Mouse (Mus musculus) megakaryocyte progenitor cell, adult 5-6 weeks (primary cell): ENCODE measurements at regions not wholly inside any gene's neighbourhood (a gene's known extent, or its start where the extent isn't known, plus 50 kb on each side); places are given as distances from the start of the nearest gene placed in this dataset.

Experiments
- ATAC-seq: replicated peaks from 2 replicates; pipeline ENCODE4 v1.8.0; 2016; ENCODE audit warnings: mild to moderate bottlenecking, moderate TSS enrichment, inconsistent platforms; ENCODE audit not compliant: poor library complexity

DNA sequence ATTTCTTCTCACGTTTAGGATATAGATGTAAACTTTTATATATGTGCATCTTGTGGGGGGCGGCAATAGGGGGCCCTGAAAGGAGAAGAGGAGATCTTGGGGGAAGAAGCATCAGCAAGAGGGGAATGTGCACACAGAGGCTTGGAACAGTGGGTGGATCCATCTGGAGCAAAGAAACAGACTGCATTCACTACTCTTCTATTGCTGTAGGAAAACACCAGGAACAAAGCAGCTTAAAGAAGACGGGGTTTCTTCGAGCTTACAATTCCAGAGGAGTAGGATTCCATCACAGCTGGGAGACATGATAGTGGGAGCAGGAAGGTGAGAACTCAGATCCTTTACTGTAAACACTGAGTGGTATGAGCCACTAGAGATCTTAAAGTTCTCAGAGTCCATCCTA lies 444.9 kb upstream of the BB014433 start:
- ATAC-seq: no peak

DNA sequence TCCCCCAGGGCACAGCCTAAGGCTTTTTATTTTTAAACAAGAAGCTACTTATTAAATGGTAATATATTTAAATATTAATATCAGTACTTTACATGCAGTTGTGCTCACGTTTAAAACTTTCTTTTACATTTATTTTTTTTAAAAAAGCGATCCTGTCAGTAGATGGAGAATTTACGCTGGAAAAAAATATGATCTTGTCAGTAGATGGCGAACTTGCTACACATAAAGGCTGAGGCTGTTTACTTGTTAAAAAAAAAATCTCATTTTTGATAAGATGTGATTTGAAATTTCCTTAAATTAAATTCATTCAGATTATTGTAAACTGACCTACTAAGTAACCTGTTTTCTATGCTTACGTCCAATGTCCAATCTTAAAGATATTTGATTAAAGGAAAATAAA lies 441.7 kb upstream of the BB014433 start:
- ATAC-seq: no peak

DNA sequence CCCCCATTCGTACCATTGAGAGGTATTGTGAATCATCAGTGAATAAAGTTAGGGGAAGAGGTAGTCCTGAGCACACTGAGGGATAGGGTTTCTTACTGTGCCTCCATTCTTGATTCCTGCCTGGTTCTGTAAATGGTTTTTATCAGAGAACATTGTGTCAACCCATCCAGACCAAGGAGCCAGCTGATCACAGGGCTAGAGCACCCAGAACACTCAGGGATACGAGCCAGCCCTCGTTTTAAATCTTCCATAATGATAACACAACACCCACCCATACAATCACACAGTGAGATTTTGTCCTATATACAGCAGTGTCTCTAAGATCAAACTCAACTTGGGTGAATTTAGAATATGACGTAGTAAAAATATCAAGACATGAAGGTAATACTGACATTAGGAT lies 424.7 kb upstream of the BB014433 start:
- no peak for ATAC-seq

DNA sequence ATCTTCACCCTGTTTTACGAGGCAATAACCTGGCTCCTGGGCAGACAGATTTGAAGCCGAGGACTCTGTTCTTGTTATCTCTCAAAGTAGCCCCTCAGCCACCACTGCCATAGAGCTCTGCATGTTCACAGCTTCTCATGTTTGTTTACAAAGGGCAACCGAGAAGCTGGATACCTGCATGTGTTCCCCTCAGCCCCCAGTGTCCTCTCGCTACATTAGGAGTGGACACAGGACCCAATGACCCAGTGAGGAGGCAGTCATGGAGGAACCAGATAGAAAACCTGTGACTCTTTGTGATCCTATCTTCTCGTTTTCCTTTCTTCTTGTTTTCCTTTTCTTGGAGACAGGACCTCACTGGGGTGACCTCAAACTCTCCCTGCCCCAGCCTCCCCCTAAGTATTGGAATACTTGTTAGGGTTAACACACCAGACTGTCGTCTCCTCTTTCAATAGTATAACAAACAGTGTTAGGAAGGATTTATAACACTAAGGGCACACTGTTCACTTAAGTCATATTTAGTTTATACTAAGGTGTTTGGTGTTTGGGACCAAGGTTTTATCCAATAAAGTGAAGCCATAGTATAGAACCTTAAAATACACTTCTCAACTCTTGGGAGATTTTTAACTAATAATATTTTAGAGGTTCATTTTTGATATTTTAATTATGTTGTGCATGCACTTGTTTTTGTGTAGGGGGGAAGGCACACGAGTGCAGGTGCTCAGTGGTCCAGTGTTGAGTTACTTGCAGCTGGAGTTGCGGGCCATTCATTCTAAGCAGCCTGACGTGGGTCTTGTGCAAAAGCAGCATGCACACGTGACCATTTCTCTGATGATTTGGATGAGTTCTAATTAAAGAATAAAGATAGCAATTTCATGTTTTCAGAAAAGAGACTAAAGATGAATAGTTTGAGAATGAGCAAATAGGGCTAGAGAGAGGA lies 422.9 kb upstream of the BB014433 start:
- no peak for ATAC-seq

DNA sequence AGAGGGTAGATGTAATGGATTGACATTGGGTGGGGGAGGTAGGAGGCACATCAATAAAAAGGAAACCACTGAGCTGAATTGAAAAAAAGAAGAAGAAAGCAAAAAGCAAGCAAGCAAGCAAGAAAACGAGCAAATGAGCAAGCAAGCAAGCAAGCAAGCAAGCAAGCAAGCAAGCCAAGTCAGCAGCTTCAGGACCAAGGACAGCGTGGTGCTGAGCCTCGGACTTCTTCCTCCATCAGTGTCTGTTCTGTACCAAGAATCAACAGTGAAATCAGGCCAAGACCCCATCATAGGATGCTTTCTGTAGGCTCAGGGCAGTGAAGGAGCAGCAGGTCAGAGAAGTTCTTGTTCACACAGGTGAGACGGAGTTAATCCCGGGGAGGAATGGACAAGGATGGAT lies 392.7 kb upstream of the BB014433 start:
- ATAC-seq: no peak

DNA sequence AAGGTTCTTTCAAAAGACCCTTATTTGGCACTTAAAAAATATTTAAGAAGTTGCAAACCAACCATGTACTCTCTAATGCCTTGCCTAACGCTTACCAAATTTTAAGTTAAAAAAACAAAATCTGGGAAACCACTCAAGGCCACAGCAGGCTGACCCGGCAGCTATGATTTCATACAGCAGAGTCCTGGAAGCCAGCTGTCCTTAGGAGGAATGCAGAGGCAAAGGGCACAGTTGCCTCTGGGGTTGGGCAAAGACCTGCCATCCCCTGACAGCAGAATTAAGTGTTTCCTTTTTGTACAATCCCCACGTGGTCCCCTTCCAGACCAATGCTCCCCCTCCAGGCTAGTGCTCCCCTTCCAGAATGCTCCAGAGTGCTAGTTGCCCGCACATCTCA lies 348.8 kb upstream of the BB014433 start:
- ATAC-seq: no peak

DNA sequence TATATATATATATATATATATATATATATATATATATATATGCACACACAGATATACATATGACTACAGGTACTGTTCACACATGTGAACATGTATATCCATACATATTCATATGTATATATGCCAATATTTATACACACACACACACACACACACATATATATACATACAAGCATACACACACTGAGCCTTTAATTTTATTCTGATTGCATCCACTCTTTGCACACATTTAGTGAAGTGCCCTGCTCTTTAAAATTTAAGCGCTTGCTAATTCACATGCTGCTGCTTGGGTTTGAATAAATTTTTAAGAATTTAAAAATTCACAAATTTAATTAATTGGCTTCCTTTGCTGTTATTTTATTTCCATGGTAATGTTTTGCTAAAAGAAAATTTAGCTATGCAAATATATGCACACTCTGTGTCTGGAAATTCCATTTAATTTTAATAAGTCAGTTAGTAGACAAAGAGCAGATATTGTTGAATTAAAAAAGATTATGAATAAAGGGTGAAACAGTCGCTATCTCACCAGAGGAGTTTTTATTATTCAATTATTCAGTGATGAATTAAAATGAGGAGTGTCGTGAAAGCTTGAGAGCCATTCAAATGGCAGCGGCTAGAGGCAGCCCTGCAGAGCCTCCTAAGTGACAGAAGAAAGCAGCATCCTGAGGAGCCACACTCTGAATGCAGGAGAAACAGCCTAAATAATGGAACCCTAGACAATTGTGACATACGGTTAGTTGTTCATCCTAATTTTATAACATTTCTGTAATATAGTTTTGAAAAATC lies 348.3 kb upstream of the BB014433 start:
- ATAC-seq: no peak

DNA sequence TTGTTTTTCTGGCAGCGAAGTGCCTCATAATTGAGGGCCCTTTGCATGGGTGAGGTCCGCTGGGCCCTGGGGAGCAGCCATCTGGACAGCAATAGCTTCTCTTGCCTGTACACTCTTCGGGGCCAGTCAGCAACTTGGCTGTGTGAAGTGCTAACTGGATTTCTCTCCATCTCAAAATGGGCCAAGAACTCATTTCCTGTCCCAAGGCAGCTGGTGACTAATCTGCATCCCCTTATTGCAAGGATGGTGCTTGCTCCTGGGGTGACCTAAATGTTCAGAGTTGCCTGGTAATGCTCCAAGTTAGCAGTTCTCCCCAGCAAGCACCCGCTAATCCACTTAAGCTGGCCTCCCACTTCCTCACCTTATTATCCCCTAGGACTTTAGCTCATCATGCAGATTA lies 346.2 kb upstream of the BB014433 start:
- no peak for ATAC-seq

DNA sequence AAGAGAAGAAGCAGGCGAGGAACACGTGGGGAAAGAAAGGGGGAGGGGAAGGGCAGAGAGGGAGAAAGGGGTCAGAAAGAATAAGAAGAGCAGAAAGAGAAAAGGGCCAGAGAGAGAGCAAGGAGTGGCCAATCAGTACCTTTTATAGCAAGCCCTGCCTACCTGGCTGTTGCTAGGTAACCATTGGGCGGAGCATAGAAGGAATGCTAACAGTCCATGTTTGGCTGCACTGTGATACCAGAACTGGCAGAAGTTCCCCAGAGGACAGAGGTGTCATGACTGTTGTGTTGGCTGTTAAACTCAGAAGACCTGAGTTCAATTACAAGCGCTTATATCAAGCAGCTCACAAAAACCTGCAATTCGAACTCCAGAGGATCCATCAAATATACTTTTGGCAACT lies 342.9 kb upstream of the BB014433 start:
- no peak for ATAC-seq

DNA sequence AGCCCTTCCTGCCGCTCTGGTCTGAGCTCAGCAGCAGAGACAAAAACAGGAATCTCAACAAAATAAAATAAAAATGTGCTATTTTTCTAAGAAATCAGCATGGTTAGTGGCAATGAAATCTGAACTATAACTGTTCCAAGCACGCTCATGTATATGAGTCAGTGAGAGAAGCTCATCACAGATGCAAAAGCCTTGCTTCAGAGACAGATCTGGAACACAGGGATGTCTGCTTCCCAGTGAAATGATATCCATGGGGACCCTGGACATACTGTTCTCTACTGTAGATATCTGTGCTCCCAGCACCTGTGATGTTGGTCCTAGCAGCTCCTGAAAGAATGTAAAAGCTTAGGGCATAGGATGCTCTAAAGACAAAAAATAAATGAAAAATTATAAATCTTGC lies 321.2 kb upstream of the BB014433 start:
- no peak for ATAC-seq

DNA sequence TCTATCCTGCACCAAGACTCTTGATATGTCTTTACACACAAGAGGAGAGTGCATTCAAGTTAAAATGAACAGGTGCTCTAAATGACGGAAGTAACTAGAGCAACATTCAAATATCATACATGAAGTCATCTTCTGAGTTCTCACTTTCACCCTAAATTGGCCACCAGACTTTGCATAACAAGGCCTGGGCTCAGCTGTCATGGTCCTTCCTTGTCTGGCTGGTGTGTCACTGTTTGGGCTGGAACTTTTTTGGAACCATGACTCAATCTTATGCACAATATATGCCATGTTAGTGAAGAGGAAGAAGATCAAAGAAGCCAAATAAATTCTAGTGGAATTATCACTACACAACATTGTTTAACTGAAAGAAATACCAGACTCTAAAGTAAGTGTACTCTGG lies 318.7 kb upstream of the BB014433 start:
- no peak for ATAC-seq

DNA sequence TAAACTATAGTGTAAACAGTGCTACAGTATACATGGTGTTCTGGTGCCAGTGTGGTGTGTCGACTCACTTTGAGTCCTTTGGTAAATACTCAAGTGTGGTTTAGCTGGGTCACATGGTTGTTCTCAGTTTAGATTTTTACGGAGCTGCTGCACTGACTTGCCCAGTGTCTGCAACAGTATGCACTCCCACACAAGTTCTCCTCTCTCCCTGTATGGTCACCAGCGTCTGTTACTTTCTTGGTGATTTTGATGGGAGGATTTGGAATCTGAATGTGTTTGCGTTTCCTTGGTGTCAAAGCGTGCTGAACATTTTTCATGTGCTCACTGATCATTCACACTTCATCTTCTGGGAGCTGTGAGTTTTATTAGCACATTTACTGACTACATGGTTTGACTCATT lies 298.3 kb upstream of the BB014433 start:
- ATAC-seq: no peak

DNA sequence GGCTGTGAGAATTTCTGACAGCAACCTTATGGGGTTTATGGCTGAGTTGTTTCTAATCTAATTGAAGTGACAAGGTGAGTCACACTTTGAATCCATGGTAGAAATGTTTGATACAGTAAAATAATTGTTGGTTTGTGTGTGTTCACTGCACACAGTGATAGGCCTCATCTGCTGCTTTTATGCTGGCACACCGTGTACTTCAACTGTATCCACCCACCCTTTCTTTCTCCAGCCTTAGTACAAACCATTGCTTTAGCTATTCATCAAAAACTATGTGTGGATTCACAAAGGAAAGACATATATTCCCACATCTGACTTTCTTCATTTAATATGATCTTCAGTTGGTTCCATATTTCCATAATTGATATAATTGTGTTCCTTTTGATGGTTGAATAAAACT lies 297.7 kb upstream of the BB014433 start:
- ATAC-seq: no peak

DNA sequence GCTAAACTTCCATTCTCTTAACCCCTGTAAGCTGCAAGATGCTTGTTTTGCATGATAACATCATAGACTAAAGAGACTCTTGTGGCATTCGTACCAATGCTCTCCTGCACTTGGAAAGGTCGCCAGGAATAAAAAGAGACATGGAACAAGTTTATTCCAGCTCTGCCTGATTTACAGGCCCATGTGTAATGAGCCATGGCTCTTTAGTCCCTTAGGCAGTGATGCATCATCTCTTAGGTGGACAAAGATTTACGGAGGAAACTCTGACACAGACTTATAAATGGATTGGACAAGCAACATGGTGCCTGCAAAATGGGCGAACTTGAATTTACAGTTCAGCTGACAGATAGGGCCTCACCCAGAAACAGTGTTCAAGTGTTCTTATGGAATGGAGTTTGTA lies 288.7 kb upstream of the BB014433 start:
- ATAC-seq: no peak

DNA sequence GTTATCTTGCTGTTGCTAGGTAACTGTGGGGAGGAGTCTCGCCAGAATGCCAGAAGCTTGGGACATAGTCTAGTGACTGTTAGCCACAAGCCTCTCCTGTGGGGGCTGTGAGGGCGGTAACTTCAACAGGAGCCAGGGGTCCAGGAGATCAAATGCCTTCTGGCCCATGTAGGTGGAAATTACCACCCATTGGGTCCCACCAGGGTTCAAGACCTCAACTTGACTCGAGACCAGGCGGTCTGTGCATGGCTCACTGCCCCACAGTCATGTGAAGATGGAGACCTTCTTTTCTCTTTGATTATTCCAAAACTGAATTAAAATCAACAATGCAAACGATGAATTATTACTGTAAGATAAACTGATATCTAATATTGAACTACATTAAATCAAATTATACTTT lies 281.4 kb upstream of the BB014433 start:
- ATAC-seq: no peak

DNA sequence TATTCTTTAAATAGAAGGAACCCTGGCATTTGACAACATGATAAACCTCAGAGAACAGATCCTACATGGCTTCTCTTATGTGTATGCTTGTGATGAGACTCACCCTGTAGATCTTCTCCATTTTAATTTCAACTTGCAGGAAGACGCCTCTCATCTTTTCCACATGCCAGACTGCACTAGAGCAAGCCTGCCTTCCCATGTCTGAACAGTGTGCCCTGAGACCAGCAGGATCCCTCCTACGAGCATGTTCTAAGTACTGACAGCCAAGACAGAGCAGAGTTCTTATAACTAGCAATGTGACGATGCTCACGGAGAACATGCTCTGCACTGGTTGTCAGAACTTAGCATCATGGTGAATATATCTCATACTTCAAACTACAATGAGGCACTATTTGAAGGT lies 277.5 kb upstream of the BB014433 start:
- ATAC-seq: no peak

DNA sequence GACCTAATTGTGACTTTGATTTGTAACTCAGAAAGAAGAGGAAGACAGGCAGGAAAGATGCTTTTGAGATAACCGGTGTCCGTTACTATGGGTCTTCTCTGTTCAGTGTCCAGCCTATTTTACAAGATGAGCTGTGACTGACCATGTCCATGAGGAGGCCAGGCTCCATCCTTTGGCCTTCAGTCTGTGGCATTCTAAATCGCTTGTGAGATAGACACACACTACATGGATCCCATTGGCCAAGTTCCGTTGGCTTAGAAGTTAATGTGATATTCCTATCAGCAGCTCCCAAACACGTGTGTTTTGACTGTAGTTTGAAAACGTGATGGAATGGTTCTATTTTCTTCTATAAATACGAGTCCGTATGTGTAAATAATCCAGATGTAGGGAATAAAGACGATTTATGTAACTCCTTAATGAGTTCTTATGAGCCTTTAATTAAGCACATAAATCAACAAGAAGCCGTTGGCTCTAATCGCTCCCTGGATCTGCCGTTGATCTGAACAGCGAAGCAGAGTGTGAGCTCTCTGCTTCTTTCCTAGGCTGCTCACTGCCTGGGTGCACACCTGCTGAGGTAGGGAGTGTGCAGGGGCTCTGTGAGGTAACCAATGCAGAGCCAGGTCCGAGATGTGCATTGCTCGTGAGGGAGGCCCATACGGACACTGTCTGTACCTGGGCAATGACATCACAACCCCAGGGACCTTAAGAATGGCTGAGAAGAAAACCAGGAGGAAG lies 272.4 kb upstream of the BB014433 start:
- ATAC-seq: no peak

DNA sequence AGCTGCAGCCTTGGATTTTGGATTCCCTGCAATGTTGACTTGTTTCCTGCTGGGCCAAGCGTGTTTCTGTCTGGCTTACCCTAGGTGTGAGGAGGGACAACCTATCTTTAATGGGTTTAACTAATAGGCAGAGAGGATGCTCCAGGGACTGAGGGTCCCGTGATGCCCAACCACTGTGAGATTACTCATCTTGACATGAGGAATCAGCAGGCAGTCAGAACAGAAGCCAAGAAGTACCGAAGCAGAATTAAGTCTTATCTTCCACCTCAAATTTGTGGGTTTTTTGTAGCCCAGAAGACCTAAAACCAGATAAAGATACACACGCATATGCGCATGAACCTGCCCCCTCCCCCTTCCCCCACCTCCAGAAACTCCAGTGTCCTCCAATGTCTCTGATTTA lies 267.6 kb upstream of the BB014433 start:
- ATAC-seq: no peak

DNA sequence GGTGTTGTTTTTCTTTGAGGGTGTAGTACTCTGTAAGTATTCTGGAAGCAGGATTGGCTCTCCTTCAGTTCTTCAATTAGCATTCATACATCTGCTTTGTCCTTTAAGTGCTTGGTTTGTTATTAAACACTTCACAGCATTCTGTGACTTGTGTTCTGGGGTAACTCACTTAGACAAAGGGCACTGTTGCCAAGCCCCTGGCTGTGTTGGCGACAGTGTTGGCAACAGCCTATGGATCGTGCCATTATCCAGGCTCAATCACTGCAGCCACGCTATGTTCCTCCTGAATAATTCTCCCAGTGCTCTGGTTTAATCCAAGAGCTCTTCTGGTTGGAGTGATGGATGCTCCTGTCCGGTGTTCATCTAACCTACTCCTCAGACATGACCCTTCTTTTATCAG lies 265.6 kb upstream of the BB014433 start:
- ATAC-seq: no peak

DNA sequence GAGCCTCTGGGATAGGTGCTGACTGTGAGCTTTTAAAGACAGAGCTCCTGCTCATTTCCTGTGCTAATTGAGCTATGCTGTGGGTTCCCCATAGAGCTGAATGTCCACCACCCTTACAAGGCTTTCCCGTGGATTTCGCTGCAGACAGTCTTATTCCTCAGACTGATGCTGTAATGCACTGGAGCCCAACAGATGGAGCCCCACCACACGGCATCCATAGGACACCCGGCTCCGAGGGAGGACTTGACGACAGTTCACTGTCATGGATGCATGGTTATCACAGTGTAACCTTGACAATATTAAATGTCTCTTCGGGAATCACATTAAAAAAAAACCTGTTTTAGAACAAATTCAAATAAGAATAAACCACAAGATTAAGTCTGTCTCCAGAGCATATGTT lies 265.2 kb upstream of the BB014433 start:
- no peak for ATAC-seq

DNA sequence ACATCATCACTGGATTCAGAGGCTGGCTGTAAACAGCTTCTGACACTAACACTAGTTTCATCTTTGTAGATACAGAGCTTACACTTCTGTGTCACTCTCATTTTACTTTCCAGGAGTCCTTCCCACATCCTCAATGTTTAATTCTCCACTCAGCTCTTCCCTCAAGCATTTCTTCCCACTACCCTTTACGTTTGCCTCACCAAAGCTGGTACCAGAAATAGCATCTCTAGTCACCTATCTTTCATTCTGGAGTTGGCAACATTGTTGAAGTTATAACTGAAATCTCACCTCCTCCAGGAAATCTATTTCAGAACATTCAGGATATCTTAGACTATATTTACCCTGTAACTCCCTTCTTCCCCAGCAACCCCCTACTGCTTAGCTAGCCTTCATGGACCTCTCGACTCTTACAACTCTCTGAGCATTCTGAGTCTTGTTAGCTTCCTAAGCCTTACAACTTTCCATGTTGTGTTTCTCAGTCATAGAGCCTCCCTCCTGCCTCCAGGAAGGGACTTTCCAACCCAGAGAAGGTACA lies 258.3 kb upstream of the BB014433 start:
- ATAC-seq: no peak
